Mouse (Mus musculus): ENCODE measurements around the gene Nrsn1. TPM values are rescaled to one million over a fixed set of nuclear protein-coding genes. Genes with fewer than 3 reads are reported as not detected.
A peak's percentile ranks its signal among the peaks of the same experiment; 100 is the strongest.
"Not testable (repeated sequence)": the region's sequence is repeated elsewhere in the genome, so short reads cannot be mapped to it uniquely, and the experiment has no call there.

The Nrsn1 gene
- 55.1 and 55.2 TPM in 2 replicates for polyA plus RNA-seq (2015; fragmentation: Nextera tagmentation; extraction: Ambion mirVana)

DNA sequence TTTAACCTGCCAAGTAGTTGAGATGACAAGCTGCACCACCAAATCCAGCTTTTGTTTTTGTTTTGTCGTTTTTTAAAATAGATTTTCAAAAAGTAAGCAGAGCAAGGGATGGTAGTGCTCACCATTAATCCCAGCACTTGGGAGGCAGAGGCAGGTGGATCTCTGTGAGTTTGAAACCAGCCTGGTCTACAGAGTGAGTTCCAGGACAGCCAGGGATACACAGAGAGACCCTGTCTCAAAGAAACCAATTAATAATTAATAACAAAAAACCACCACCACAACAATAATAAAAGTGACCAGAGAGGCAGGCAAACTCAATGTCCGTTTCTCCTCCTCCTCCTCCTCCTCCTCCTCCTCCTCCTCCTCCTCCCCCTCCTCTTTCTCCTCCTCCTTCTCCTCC is at the start of gene Nrsn1:
Nrsn1 (minus strand) TSS at position 101 of the 400 bp plus-strand sequence.
- ATAC-seq (ENCODE audit: low FRiP score); H3K27me3 ChIP-seq: not testable (repeated sequence)

DNA sequence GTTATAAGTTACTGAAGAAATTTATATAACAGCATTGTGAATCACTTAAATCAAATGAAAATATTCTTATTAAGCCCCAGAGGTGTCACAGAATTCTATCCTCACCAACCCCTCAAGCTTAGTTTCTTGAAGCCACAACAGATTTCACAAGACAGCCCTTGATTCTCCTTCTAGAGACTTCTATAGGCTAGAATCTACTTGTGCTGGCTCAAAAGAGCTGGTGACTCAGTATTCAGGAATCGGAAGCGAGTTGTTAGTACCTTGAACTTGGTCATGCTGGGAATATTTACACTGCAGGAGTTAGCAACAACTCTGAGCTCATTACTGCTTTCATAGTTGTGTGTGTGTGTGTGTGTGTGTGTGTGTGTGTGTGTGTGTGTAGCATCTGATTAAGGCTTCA is 41.8 kb upstream of the Nrsn1 start:
- no peaks in the 10 kb centered on the region for H3K9me3 ChIP-seq
- no peak overlapping the region for H3K4me3 ChIP-seq
- H3K9ac ChIP-seq = no peak overlapping the region
- WGBS = 83% methylated on average over 2 of the region's 2 CpGs
- H3K36me3 ChIP-seq = no peaks in the 10 kb centered on the region
- H3K4me1 ChIP-seq (replicated peaks) = no peaks in the 10 kb centered on the region
- H3K27me3 ChIP-seq = no peaks in the 10 kb centered on the region
- no peak for ATAC-seq (ENCODE audit: low FRiP score)
- H3K27ac ChIP-seq = no peak overlapping the region
- no peak overlapping the region for H3K4me2 ChIP-seq

More for the DNA sequence above, at the start of gene Nrsn1:
- H3K4me1 ChIP-seq (replicated peaks) = peaks cover 19% of the 10 kb centered on the region
- H3K9ac ChIP-seq = peak within 1 kb of the TSS; percentile 72
- 52% methylated on average over 2 of the region's 2 CpGs for WGBS
- peak within 1 kb of the TSS; percentile 73 for H3K27ac ChIP-seq
- H3K9me3 ChIP-seq, H3K36me3 ChIP-seq: not testable (repeated sequence)
- peak within 1 kb of the TSS; percentile 63 for H3K4me2 ChIP-seq
- peak within 1 kb of the TSS; percentile 51 for H3K4me3 ChIP-seq

DNA sequence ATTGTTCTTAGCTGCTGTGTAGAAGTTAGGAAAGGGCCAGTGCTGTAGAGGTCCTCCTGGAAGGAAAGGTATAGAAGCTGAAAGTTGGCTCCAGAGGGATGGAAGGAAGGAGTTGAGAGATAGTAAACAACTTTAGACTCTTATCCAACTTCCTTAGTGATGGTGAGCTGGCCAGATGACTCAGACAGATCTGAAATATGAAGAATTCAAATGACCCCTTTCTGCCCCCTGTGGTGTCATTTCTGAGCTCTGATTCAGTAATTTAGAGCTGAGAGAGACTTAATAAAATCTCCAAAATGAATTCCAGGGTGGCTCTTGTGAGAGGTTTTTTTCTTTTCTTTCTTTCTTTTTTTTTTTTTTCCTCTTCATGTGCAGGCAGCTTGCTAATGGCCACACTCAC is 39.8 kb upstream of the Nrsn1 start:
- Histone ChIP-seq H3K27ac (no peak overlapping the region), H3K4me3 (no peak overlapping the region), H3K36me3 (no peaks in the 10 kb centered on the region), H3K4me1 (replicated peaks) (no peaks in the 10 kb centered on the region), H3K9me3 (no peaks in the 10 kb centered on the region), H3K9ac (no peak overlapping the region), H3K4me2 (no peak overlapping the region), H3K27me3 (no peaks in the 10 kb centered on the region)
- no peak for ATAC-seq (ENCODE audit: low FRiP score)

DNA sequence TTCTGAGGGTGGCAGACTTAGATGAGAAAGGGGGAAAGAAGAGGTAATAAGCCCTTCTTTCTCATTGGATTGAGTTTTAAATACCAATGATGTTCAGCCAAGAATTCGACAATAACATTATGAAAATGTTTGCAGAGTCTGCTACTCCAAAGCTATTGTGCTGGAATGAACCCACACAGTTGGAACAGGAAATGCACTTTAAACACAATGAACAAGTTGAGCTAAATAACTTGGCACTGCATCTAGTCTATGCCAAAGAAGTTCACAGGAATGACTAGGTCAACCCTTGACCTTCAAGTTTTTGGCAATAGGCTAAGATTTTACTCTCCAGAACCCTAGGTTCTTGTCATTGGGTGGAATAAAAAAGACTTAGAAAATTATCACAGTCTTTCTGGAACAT is 18.4 kb upstream of the Nrsn1 start:
- Histone ChIP-seq H3K9me3 (no peaks in the 10 kb centered on the region), H3K27me3 (no peaks in the 10 kb centered on the region), H3K9ac (no peak overlapping the region), H3K27ac (no peak overlapping the region), H3K36me3 (no peaks in the 10 kb centered on the region), H3K4me1 (replicated peaks) (no peaks in the 10 kb centered on the region), H3K4me2 (no peak overlapping the region), H3K4me3 (no peak overlapping the region)
- 87% methylated on average over 1 of the region's 1 CpGs for WGBS
- ATAC-seq (ENCODE audit: low FRiP score) = no peak

DNA sequence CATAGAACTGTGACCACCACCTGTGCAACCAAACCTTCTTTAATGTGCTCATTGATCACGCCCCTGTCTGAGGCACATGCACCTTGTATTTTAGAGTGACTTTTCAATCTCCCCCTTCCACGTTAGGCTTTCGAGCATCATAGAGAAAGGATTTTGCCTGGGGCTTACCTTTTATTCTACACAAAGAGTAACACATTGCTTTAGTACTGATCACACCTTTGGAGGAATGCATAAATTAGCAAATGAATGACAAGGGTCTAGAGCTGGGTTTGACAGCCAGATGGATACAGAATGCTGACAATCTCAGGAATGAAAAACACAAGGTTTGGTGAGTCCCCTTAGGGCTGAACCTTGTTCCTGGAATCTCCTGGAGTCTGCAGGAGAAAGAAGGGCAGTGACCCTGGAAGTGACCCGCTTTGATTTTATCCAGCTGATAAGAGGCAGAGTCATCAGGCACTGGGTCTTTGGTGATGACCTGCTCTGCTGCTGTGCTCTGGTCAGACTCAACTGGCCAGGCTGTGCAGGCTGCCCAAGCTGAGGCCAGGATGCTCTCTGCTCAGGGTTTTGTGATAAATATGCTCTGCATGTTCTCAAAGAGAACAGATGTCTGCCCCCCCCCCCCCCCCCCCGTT is 4.7 kb upstream of the Nrsn1 start:
- WGBS = 55% methylated on average over 5 of the region's 5 CpGs

DNA sequence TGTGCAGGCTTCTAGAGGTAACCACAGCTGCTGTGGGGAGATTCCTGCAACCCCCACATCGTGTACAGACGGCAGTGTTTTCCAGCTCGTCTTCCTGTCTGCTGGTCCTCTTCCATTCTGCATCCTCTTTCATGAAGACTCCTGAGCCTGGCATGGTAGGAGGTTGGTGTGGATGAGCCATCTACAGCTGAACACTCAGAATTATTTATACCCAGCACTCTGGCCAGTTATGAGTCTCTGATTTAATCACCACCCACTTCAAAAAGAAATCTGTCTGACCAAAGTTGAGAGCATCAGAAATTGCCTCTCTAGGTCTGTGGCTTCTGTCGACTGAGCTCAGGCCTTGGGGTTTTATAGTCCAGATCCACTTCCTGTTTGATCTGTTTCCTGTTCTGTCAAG is 1.9 kb upstream of the Nrsn1 start:
- no peak for ATAC-seq (ENCODE audit: low FRiP score)
- 91% methylated on average over 4 of the region's 4 CpGs for whole genome bisulfite sequencing
- Histone ChIP-seq H3K4me1 (replicated peaks) (peaks cover 19% of the 10 kb centered on the region), H3K9me3 (no peaks in the 10 kb centered on the region), H3K9ac (no peak overlapping the region), H3K27me3 (no peaks in the 10 kb centered on the region), H3K4me3 (no peak overlapping the region), H3K4me2 (no peak overlapping the region), H3K27ac (no peak overlapping the region), H3K36me3 (no peaks in the 10 kb centered on the region)

More for the DNA sequence above, 4.7 kb upstream of the Nrsn1 start:
- Histone ChIP-seq H3K27me3 (no peaks in the 10 kb centered on the region), H3K4me2 (no peak overlapping the region), H3K36me3 (no peaks in the 10 kb centered on the region), H3K4me1 (replicated peaks) (0 out of 2 replicates have a peak, but pooled peaks cover 1% of the 10 kb centered on the region), H3K4me3 (no peak overlapping the region), H3K9me3 (no peaks in the 10 kb centered on the region), H3K27ac (no peak overlapping the region), H3K9ac (no peak overlapping the region)
- ATAC-seq (ENCODE audit: low FRiP score) = no peak

DNA sequence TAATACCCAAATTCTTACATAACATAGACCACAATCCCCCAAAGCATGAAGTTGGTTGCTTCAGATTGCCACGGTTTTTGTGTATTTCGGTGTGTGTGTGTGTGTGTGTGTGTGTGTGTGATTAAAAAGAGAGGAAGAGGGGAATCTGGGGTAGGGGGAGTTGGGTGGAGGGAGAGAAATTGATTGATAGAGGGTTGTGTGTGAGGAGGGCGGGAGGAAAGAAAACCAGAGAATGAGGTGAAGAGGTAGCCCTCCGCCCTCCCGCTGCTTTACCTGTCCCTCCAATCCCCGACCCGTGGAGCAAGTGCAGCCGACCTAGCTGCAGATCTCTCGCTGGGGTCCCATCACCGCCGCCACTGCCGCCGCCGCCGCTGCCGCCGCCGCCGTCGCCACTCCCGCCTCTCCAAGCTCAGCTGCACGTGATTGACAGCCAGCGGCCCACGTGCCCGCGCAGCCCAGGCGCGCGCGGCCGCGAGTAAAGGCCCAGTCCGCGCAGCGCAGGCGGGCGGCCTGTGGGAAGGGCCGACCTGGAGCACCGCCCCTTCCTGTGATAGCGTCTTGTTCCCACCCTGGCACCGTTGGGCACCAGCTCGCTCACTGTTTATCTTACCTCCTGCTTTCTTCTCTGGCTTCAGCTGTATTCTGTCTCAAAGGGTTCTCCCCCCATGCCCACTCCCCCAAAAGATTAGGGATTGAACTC is 583 bp downstream of the Nrsn1 start:
- Histone ChIP-seq H3K27ac (peak overlapping the region; percentile 73), H3K9ac (peak overlapping the region; percentile 72), H3K36me3 (no peaks in the 10 kb centered on the region), H3K4me3 (peak overlapping the region; percentile 51), H3K9me3 (no peaks in the 10 kb centered on the region), H3K27me3 (no peaks in the 10 kb centered on the region), H3K4me2 (peak overlapping the region; percentile 63), H3K4me1 (replicated peaks) (peaks cover 19% of the 10 kb centered on the region)
- ATAC-seq (ENCODE audit: low FRiP score) = peak; percentile 97
- WGBS = 3% methylated on average over 23 of the region's 42 CpGs

DNA sequence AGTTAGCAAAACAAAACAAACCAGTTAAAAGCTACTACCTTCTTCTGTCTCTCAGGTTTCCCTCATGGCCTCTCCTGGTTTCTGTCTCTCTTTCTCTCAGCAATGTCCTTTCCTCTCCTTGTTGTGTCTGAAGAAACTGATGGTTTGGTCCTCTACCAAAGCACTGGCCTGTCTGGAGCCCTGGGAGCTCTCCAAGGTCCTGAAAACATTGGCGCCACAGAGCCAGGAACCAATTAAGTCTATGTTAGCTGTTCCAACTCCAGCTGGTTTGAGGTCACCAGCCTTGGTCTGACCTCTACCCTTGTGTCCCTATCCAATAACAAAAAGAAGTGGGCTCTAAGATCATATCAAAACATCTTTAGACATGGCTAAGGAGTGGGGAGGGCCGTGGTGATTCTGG is 1.3 kb downstream of the Nrsn1 start:
- 21% methylated on average over 2 of the region's 2 CpGs for WGBS
- ATAC-seq (ENCODE audit: low FRiP score) = peak; percentile 9; the same call in 1 of the 2 replicates
- H3K4me2 ChIP-seq = peak overlapping the region; percentile 63
- H3K4me1 ChIP-seq (replicated peaks) = peaks cover 19% of the 10 kb centered on the region
- H3K4me3 ChIP-seq = peak overlapping the region; percentile 51
- H3K27me3 ChIP-seq = no peaks in the 10 kb centered on the region
- H3K9me3 ChIP-seq = no peaks in the 10 kb centered on the region
- H3K36me3 ChIP-seq = no peaks in the 10 kb centered on the region
- H3K27ac ChIP-seq = no peak overlapping the region
- H3K9ac ChIP-seq = peak overlapping the region; percentile 72; the same call in 1 of the 2 replicates

DNA sequence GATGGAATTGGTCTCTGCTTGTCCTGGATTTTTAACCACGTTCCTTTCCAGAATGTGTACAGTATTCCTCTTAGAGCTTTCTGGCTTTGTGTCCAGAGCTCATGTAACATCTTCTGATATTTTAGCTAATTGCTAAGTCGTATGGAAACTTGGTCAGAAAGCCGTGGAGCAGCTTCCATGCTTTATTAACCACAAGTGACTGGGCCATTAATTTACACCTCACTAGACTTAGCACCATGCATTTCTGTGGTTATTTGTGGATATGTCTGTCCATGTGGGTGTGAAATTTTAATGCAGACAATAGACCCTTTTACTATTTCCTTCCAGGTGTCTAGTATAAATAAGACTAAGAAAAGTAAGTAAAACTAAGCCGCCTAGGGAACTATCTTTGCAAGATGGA is 7.6 kb downstream of the Nrsn1 start:
- no peak for ATAC-seq (ENCODE audit: low FRiP score)
- WGBS = 88% methylated on average over 4 of the region's 4 CpGs
- no peaks in the 10 kb centered on the region for H3K27me3 ChIP-seq
- H3K4me2 ChIP-seq = no peak overlapping the region
- no peaks in the 10 kb centered on the region for H3K9me3 ChIP-seq
- H3K4me3 ChIP-seq = no peak overlapping the region
- peaks cover 4% of the 10 kb centered on the region; the same call in 1 of the 2 replicates for H3K36me3 ChIP-seq
- H3K4me1 ChIP-seq (replicated peaks) = no peaks in the 10 kb centered on the region
- no peak overlapping the region for H3K27ac ChIP-seq
- no peak overlapping the region for H3K9ac ChIP-seq

DNA sequence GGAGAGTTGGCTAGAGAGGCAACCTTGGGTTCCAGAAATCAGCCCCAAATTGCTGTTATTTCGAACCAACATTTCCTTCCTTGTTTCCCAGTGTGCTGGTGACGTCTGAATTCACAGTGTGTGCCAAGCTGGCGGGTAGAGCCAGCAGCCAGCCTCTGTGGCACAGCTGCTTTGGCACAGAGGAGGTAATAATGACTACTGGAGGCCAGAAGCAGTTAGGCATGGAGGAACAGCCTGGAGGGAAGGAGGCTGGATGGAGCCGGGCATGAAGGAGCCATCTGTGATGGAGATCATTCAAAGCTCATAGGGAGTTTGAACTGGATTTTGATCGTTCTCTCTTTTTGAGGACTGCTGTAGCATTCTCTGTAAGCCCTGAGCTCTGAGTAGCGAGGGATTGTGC is 12.7 kb downstream of the Nrsn1 start:
- H3K4me3 ChIP-seq = no peak overlapping the region
- H3K9me3 ChIP-seq = no peaks in the 10 kb centered on the region
- H3K4me2 ChIP-seq = no peak overlapping the region
- H3K36me3 ChIP-seq = peaks cover 16% of the 10 kb centered on the region
- H3K27ac ChIP-seq = no peak overlapping the region; the same call in 1 of the 2 replicates
- H3K4me1 ChIP-seq (replicated peaks) = no peaks in the 10 kb centered on the region
- peak; percentile 63 for ATAC-seq (ENCODE audit: low FRiP score)
- 86% methylated on average over 6 of the region's 6 CpGs for WGBS
- H3K9ac ChIP-seq = no peak overlapping the region
- no peaks in the 10 kb centered on the region for H3K27me3 ChIP-seq

DNA sequence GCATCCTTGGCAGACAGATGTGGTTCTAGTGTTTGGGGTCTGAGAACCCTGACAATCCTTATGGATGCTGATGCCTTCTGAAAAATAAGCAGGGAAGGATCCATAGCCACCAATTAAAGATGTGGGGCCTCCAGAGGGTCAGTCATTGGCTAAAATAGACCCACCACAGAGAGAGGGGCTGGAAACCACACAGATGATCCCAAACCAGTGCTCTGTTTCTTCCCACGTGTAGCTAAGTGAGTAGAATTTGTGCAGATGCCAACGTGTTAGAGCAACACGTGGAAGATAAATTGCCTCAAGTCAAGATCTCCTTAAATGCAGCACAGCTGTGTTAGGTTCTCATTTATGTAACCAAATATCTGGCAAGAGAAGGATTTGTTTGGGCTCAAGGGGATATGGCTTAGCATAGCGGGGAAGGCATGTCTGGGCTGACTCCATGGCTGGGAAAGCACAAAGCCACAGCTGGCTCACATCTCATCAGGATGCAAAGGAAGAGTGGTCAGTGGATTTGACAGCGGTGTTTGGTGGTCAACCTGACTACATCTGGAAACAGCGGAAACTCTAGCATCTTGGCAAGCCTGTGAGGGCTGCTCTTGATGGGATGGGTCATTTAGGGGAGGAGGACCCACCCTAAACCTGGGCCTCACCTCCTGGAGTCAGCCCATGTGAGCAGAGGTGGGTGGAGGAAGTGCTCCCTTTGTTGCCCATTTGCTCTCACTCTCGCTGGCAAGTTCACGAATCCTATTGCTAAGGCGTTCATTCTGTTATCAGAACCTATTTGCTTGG is 15.6 kb downstream of the Nrsn1 start:
- no peaks in the 10 kb centered on the region for H3K4me1 ChIP-seq (replicated peaks)
- H3K4me3 ChIP-seq = no peak overlapping the region
- no peak overlapping the region for H3K4me2 ChIP-seq
- no peak overlapping the region for H3K27ac ChIP-seq
- peaks cover 12% of the 10 kb centered on the region for H3K36me3 ChIP-seq
- no peak overlapping the region for H3K9ac ChIP-seq
- H3K27me3 ChIP-seq = no peaks in the 10 kb centered on the region
- 87% methylated on average over 9 of the region's 9 CpGs for WGBS
- H3K9me3 ChIP-seq = no peaks in the 10 kb centered on the region
- no peak for ATAC-seq (ENCODE audit: low FRiP score)

DNA sequence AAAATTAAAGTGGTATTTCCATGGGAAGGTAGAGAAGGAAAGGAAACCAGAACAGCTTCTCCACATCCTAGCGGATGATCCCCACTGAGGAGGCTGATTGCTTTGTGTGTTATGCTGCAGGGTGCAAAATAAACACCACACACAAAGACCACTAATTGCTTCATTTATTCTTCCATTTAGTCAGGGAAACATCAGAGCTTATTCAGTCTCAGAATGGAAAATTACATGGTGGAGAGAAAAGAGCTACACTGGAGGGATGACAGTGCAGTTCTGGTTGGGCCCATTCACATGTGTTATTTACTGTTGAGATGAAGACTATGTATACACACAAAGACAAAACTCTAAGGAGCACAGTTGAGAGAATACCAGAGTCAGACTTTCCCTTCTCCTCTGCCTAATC is 18.4 kb downstream of the Nrsn1 start:
- H3K9me3 ChIP-seq = no peaks in the 10 kb centered on the region
- H3K4me2 ChIP-seq = no peak overlapping the region
- no peak overlapping the region for H3K27ac ChIP-seq
- no peak overlapping the region for H3K4me3 ChIP-seq
- 79% methylated on average over 1 of the region's 1 CpGs for WGBS
- peaks cover 12% of the 10 kb centered on the region for H3K36me3 ChIP-seq
- H3K9ac ChIP-seq = no peak overlapping the region
- no peak for ATAC-seq (ENCODE audit: low FRiP score)
- no peaks in the 10 kb centered on the region for H3K4me1 ChIP-seq (replicated peaks)
- H3K27me3 ChIP-seq = no peaks in the 10 kb centered on the region
